Mouse (Mus musculus): ENCODE data around the gene Shank2. TPM values are rescaled to one million over a fixed set of nuclear protein-coding genes. Genes with fewer than 3 reads are reported as not detected.

The Shank2 gene
- polyA plus RNA-seq, 1 experiment from 2014 or later: 1.0 TPM

DNA sequence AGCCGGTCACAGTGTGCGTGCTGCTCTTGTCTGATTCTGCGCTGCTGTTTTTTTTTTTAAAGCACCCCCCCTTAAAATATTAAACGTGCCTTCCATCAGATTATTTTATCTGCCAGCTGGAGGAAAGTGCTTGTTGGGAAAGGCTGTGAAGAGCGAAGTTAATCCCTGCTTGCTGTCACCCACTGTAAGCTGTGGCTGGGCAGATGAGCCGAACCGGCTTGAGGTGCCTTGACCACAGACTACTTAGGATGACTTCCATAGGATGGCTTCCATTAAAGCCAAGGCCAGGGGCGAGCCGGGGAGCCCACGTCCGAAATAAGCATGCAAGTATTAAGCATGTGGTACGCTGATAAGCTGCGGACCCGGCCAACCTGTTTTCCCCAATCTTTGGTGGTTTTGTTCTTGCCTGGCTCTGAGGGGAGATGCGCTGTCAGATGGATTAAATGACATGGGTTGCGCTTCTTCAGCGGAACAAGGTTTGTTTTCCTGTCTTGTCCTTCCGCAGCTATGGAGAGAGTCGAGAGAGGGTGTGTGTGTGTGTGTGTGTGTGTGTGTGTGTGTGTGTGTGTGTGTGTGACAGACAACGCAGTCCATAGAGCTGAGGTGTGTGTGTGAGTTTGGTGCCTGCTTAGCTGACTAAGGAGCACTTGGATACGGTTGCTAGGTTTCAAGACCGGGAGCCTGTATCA, 131.1 kb downstream of the Shank2 start:
- no peak for ATAC-seq (replicated peaks; ENCODE audit: low FRiP score)
- Histone ChIP-seq H3K9me3 (ENCODE audit: control insufficient read depth, low read length) (no peaks in the 10 kb centered on the region), H3K27ac (ENCODE audit: low read depth, low read length) (no peak overlapping the region), H3K9ac (ENCODE audit: low read depth, low read length) (no peak overlapping the region), H3K4me1 (replicated peaks; ENCODE audit: control insufficient read depth, insufficient read depth, low read length) (no peaks in the 10 kb centered on the region), H3K4me2 (no peak overlapping the region), H3K4me3 (ENCODE audit: low read depth, low read length) (no peak overlapping the region), H3K36me3 (ENCODE audit: control insufficient read depth, insufficient read depth, low read length) (no peaks in the 10 kb centered on the region), H3K27me3 (replicated peaks; ENCODE audit: control insufficient read depth, insufficient read depth, low read length) (no peaks in the 10 kb centered on the region)
- DNase-seq (ENCODE audit: low spot score): no peak
- WGBS: 77% methylated on average over 22 of the region's 22 CpGs

DNA sequence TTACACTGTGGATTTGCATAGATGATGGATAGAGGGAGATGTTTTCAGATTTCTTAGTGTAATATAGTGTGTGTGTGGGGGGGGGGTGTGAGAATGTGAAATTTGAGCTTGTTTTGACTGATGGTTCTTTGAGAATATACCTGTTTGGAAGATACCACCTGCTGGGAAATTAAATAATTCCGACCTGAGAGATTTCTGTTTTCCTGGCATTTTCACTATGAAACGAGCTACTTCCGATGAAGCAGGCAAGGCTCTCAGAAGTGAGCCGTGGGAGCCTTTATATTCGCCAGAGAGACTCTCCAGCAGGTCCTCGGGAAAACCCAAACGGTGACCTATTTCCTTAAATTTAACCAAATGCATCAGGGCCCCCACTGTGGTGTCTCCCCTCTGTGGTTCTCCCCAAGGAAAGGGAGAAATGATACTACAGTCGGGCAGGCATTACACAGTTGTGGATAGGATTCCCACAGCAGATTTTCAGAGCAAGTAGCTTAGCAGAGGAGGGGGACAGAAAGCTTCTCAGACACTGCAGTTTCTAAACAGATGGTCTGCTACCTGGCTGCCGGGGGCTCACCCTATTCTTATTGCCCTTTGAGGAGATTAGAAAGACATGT, 131.8 kb downstream of the Shank2 start:
- Histone ChIP-seq H3K4me1 (replicated peaks; ENCODE audit: control insufficient read depth, insufficient read depth, low read length) (no peaks in the 10 kb centered on the region), H3K9ac (ENCODE audit: low read depth, low read length) (no peak overlapping the region), H3K27me3 (replicated peaks; ENCODE audit: control insufficient read depth, insufficient read depth, low read length) (no peaks in the 10 kb centered on the region), H3K4me2 (no peak overlapping the region), H3K4me3 (ENCODE audit: low read depth, low read length) (no peak overlapping the region), H3K36me3 (ENCODE audit: control insufficient read depth, insufficient read depth, low read length) (no peaks in the 10 kb centered on the region), H3K27ac (ENCODE audit: low read depth, low read length) (no peak overlapping the region), H3K9me3 (ENCODE audit: control insufficient read depth, low read length) (no peaks in the 10 kb centered on the region)
- 72% methylated on average over 9 of the region's 9 CpGs for WGBS
- ATAC-seq (replicated peaks; ENCODE audit: low FRiP score) (no peak), DNase-seq (ENCODE audit: low spot score) (no peak)

DNA sequence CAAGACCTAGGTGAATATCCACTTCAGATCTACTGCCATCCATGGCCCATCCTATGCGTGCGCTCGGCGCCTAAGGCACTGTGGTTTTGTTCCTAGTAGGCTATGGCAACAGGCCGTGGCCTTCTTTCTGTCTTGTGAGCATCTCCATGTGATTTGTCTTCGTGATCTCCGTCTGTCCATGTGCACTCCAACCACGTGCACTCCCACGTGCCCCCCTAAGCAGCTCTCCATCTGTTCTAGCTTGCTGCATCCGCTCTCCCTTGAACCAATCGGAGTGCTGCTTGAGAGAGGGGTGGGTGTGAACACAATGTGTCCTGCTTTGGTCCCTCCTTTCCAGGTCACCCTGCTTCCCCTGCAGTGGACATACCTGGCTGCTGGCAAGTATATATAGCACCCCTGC, 133.0 kb downstream of the Shank2 start:
- Histone ChIP-seq H3K36me3 (ENCODE audit: control insufficient read depth, insufficient read depth, low read length) (no peaks in the 10 kb centered on the region), H3K9me3 (ENCODE audit: control insufficient read depth, low read length) (no peaks in the 10 kb centered on the region), H3K4me1 (replicated peaks; ENCODE audit: control insufficient read depth, insufficient read depth, low read length) (no peaks in the 10 kb centered on the region), H3K27me3 (replicated peaks; ENCODE audit: control insufficient read depth, insufficient read depth, low read length) (no peaks in the 10 kb centered on the region), H3K27ac (ENCODE audit: low read depth, low read length) (no peak overlapping the region), H3K4me3 (ENCODE audit: low read depth, low read length) (no peak overlapping the region), H3K4me2 (no peak overlapping the region), H3K9ac (ENCODE audit: low read depth, low read length) (no peak overlapping the region)
- no peak for DNase-seq (ENCODE audit: low spot score)
- no peak for ATAC-seq (replicated peaks; ENCODE audit: low FRiP score)
- WGBS: 83% methylated on average over 11 of the region's 11 CpGs

DNA sequence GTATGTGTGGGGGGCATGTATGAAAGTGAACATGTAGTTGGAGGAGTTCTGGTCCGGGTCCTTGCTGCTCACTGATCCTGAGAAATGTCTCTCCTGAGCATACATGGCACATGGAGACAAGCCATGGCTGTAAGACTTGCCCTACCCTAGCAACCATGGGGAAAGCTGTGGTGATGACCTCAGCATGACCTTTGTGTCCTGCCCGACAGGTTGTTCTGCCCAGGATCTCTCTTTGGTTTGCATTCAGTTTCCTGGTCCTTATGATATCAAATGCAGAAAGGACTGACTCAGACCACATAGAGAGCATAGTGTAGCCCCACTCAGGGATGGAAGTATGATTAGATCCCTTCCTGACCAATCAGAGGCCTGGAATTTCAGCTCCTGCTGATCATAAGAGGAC, 136.1 kb downstream of the Shank2 start:
- Histone ChIP-seq H3K4me3 (ENCODE audit: low read depth, low read length) (no peak overlapping the region), H3K36me3 (ENCODE audit: control insufficient read depth, insufficient read depth, low read length) (no peaks in the 10 kb centered on the region), H3K4me2 (no peak overlapping the region), H3K4me1 (replicated peaks; ENCODE audit: control insufficient read depth, insufficient read depth, low read length) (no peaks in the 10 kb centered on the region), H3K27ac (ENCODE audit: low read depth, low read length) (no peak overlapping the region), H3K27me3 (replicated peaks; ENCODE audit: control insufficient read depth, insufficient read depth, low read length) (no peaks in the 10 kb centered on the region), H3K9ac (ENCODE audit: low read depth, low read length) (no peak overlapping the region), H3K9me3 (ENCODE audit: control insufficient read depth, low read length) (no peaks in the 10 kb centered on the region)
- no peak for ATAC-seq (replicated peaks; ENCODE audit: low FRiP score)
- WGBS: 55% methylated on average over 2 of the region's 2 CpGs
- no peak for DNase-seq (ENCODE audit: low spot score)

DNA sequence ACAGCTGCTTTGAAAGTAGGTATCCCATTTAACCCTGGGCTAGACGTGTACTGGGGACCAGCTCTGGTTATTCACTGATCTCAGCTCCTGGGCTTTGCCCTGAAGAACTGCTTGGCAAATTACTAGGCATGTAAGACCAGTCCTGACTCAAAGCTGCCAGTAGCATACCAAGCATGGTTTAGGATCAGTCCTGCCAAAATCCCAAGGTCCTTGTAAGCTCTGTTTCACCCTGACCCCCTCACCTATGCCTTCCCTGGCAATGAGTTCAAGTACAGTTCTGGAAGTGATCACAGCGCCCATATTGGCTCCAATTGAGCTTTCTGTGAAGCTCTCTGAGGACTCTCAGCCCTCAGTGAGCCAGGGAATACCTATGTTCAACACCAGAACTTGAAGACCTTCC, 136.7 kb downstream of the Shank2 start:
- DNase-seq (ENCODE audit: low spot score) (no peak), ATAC-seq (replicated peaks; ENCODE audit: low FRiP score) (no peak)
- WGBS: 48% methylated on average over 2 of the region's 2 CpGs
- Histone ChIP-seq H3K4me2 (no peak overlapping the region), H3K27me3 (replicated peaks; ENCODE audit: control insufficient read depth, insufficient read depth, low read length) (no peaks in the 10 kb centered on the region), H3K4me3 (ENCODE audit: low read depth, low read length) (no peak overlapping the region), H3K4me1 (replicated peaks; ENCODE audit: control insufficient read depth, insufficient read depth, low read length) (no peaks in the 10 kb centered on the region), H3K9ac (ENCODE audit: low read depth, low read length) (no peak overlapping the region), H3K36me3 (ENCODE audit: control insufficient read depth, insufficient read depth, low read length) (no peaks in the 10 kb centered on the region), H3K27ac (ENCODE audit: low read depth, low read length) (no peak overlapping the region), H3K9me3 (ENCODE audit: control insufficient read depth, low read length) (no peaks in the 10 kb centered on the region)

DNA sequence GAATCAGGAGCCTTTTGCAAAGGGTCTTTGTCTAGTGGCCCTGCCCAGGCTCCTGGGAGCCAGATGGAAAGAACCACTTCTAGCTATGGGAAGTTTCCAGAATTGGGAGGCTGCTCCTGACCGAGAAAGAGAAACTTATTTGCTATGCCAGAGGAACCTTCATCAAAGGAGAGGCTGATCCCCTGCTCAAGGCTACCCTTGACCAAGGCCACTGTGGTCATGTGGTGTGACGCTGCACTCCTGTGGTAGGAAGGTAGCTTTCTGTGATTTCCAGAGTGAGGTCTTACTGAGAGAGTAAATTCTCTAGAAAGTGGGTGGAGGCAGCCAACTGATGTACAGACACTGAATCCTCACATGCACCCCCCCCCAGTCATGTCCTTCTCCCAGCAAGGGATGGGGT, 138.0 kb downstream of the Shank2 start:
- Histone ChIP-seq H3K4me3 (ENCODE audit: low read depth, low read length) (no peak overlapping the region), H3K4me2 (no peak overlapping the region), H3K9ac (ENCODE audit: low read depth, low read length) (no peak overlapping the region), H3K27ac (ENCODE audit: low read depth, low read length) (no peak overlapping the region), H3K36me3 (ENCODE audit: control insufficient read depth, insufficient read depth, low read length) (no peaks in the 10 kb centered on the region), H3K4me1 (replicated peaks; ENCODE audit: control insufficient read depth, insufficient read depth, low read length) (no peaks in the 10 kb centered on the region), H3K9me3 (ENCODE audit: control insufficient read depth, low read length) (no peaks in the 10 kb centered on the region), H3K27me3 (replicated peaks; ENCODE audit: control insufficient read depth, insufficient read depth, low read length) (no peaks in the 10 kb centered on the region)
- WGBS: 67% methylated on average over 2 of the region's 2 CpGs
- DNase-seq (ENCODE audit: low spot score) (no peak), ATAC-seq (replicated peaks; ENCODE audit: low FRiP score) (no peak)

DNA sequence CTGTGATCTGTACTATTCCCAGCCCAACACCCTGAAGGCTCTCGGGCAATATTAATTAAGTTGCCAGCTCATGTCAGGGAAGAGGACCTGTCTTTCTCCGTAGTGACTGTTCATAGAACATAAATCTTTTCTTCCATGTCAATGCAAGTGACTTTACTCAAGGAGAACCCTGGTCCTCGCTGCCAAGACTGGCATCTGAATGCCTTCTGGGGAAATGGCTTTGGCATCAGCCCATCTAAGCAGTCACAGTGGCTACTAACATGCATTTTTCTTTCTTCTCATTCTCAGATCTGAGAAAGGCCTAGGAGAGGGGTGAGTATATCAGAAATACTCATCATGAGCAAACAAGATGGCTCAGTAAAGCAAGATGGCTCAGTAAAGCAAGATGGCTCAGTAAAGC, 138.7 kb downstream of the Shank2 start:
- Histone ChIP-seq H3K36me3 (ENCODE audit: control insufficient read depth, insufficient read depth, low read length) (no peaks in the 10 kb centered on the region), H3K4me1 (replicated peaks; ENCODE audit: control insufficient read depth, insufficient read depth, low read length) (no peaks in the 10 kb centered on the region), H3K9me3 (ENCODE audit: control insufficient read depth, low read length) (no peaks in the 10 kb centered on the region), H3K4me3 (ENCODE audit: low read depth, low read length) (no peak overlapping the region), H3K27me3 (replicated peaks; ENCODE audit: control insufficient read depth, insufficient read depth, low read length) (no peaks in the 10 kb centered on the region), H3K27ac (ENCODE audit: low read depth, low read length) (no peak overlapping the region), H3K4me2 (no peak overlapping the region), H3K9ac (ENCODE audit: low read depth, low read length) (no peak overlapping the region)
- no peak for DNase-seq (ENCODE audit: low spot score)
- ATAC-seq (replicated peaks; ENCODE audit: low FRiP score): no peak
- WGBS: 71% methylated on average over 3 of the region's 3 CpGs

DNA sequence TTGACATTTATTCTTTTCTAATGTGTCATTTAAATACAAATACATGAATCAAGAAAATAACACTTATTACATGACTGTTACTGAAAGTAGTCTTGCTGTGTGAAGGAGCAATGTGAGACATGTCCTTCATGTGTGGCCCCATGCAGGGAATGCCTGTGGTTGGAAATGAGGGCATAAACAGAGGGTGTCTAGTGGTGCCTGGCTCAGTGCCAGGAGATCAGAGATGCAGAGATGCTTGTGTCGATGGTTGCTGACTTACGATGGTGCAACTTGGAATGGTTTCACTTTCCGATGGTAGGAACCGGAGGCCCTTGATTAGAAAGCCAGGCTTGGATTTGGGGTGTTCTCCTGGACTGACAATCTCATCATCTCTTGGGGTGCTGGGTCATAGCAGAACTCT, 140.3 kb downstream of the Shank2 start:
- H3K4me1 ChIP-seq (replicated peaks; ENCODE audit: control insufficient read depth, insufficient read depth, low read length): no peaks in the 10 kb centered on the region
- ATAC-seq (replicated peaks; ENCODE audit: low FRiP score) (no peak), DNase-seq (ENCODE audit: low spot score) (no peak)
- H3K9me3 ChIP-seq (ENCODE audit: control insufficient read depth, low read length): no peaks in the 10 kb centered on the region
- H3K4me3 ChIP-seq (ENCODE audit: low read depth, low read length): no peak overlapping the region
- H3K27ac ChIP-seq (ENCODE audit: low read depth, low read length): no peak overlapping the region
- no peak overlapping the region for H3K4me2 ChIP-seq
- no peak overlapping the region for H3K9ac ChIP-seq (ENCODE audit: low read depth, low read length)
- 94% methylated on average over 4 of the region's 4 CpGs for WGBS
- H3K36me3 ChIP-seq (ENCODE audit: control insufficient read depth, insufficient read depth, low read length): no peaks in the 10 kb centered on the region
- H3K27me3 ChIP-seq (replicated peaks; ENCODE audit: control insufficient read depth, insufficient read depth, low read length): no peaks in the 10 kb centered on the region

DNA sequence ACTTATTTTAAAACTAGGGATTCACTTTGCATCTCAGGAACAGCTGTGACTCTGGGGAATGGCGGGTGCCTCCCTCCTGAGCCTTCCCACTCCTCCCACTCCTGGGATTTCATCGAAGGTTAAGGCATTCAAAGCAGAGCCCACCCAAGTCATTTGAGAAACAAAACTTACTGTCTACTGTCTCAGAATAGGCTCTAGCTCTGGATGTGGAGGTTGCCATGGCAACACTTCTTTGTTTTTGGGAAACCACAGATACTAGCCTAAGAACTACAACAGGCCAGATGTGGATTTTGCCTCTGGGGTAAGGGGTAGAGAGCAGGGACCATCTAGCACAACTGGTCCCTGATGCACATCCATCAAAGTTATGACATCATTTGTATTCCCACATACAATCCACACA, 142.2 kb downstream of the Shank2 start:
- 67% methylated on average over 2 of the region's 2 CpGs for whole genome bisulfite sequencing
- Histone ChIP-seq H3K27ac (ENCODE audit: low read depth, low read length) (no peak overlapping the region), H3K4me3 (ENCODE audit: low read depth, low read length) (no peak overlapping the region), H3K4me2 (no peak overlapping the region), H3K27me3 (replicated peaks; ENCODE audit: control insufficient read depth, insufficient read depth, low read length) (no peaks in the 10 kb centered on the region), H3K9me3 (ENCODE audit: control insufficient read depth, low read length) (no peaks in the 10 kb centered on the region), H3K36me3 (ENCODE audit: control insufficient read depth, insufficient read depth, low read length) (no peaks in the 10 kb centered on the region), H3K9ac (ENCODE audit: low read depth, low read length) (no peak overlapping the region), H3K4me1 (replicated peaks; ENCODE audit: control insufficient read depth, insufficient read depth, low read length) (no peaks in the 10 kb centered on the region)
- DNase-seq (ENCODE audit: low spot score): no peak
- no peak for ATAC-seq (replicated peaks; ENCODE audit: low FRiP score)
